Mouse (Mus musculus): ENCODE data around the gene Slc16a12. TPM values are rescaled to one million over a fixed set of nuclear protein-coding genes. Genes with fewer than 3 reads are reported as not detected.

Gene Slc16a12
- total RNA-seq, 1 experiment = 0.13 TPM

DNA sequence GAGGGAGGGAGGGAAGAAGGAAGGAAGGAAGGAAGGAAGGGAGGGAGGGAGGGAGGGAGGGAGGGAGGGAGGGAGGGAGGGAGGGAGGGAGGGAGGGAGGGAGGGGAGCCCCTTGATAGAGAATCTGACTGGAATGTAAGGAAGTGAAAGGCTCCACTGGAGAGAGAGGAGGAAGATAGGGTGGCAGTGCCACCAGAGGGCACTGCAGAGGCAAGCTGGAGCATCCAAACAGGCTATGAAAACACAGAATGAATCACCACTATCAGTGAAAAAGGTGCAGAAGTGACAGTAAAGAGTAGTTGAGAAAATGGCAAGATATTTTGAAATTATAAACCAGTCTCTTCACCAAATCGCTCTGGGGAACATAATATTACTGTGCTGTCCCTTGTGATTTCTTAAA, 62.2 kb downstream of the Slc16a12 start:
- Histone ChIP-seq H3K36me3 (ENCODE audit: control insufficient read depth, insufficient read depth, low read length, poor library complexity, severe bottlenecking) (no peaks in the 10 kb centered on the region), H3K4me3 (ENCODE audit: insufficient read depth in 1 of 2, low read depth in 1 of 2, low read length in 2 of 2, poor library complexity in 1 of 2, severe bottlenecking in 1 of 2) (no peak overlapping the region), H3K9me3 (ENCODE audit: control insufficient read depth, insufficient read depth, low read depth, low read length) (no peaks in the 10 kb centered on the region), H3K4me1 (ENCODE audit: control insufficient read depth in 2 of 2, insufficient read depth in 2 of 2, low read length in 2 of 2, poor library complexity in 1 of 2) (no peaks in the 10 kb centered on the region), H3K9ac (ENCODE audit: insufficient read depth, low read depth, low read length, poor library complexity, severe bottlenecking) (no peak overlapping the region), H3K27ac (ENCODE audit: insufficient read depth, low read depth, low read length, poor library complexity, severe bottlenecking) (no peak overlapping the region)
- TF ChIP-seq ZC3H11A (IDR thresholded peaks at IDR 0.05; ENCODE audit: borderline replicate concordance, low read depth, low read length) (0 out of 2 replicates have a peak, but pooled peaks have one; percentile 26), MAFK (IDR thresholded peaks at IDR 0.05; ENCODE audit: insufficient read depth, low read depth, low read length) (no peak)
- in situ Hi-C loops (cut with MboI; ENCODE audit: low sequenced_read_pairs in 2 of 2, unreplicated experiment in 2 of 2) = no loop called here
- DNase-seq (ENCODE audit: low read depth, low spot score) = no peak

DNA sequence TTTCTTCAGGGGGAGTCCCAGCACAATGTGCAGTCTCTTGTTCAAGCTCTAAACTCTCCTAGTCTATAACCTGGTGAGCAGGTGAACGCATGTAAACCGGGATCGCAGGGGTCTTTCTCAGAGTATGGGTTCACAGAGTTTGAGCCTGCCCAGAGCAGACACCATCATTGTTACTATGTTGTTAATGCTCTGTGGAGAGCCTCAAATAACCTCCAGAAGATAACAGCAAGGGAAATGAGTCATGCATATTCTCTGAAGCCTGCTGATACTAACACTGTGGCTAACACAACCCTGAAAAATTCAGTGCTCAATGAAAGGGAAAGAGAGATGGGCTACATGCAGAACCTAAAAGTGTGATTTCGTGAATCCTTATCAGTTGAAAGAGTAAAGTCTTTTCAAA, 68.7 kb downstream of the Slc16a12 start:
- DNase-seq (ENCODE audit: low read depth, low spot score) = no peak
- Histone ChIP-seq H3K9ac (ENCODE audit: insufficient read depth, low read depth, low read length, poor library complexity, severe bottlenecking) (no peak overlapping the region), H3K27ac (ENCODE audit: insufficient read depth, low read depth, low read length, poor library complexity, severe bottlenecking) (no peak overlapping the region), H3K4me1 (ENCODE audit: control insufficient read depth in 2 of 2, insufficient read depth in 2 of 2, low read length in 2 of 2, poor library complexity in 1 of 2) (peaks cover 0 to 2% of the 10 kb centered on the region in 2 experiments; a peak in 2 of 4 replicates), H3K4me3 (ENCODE audit: insufficient read depth in 1 of 2, low read depth in 1 of 2, low read length in 2 of 2, poor library complexity in 1 of 2, severe bottlenecking in 1 of 2) (no peak overlapping the region), H3K36me3 (ENCODE audit: control insufficient read depth, insufficient read depth, low read length, poor library complexity, severe bottlenecking) (no peaks in the 10 kb centered on the region), H3K9me3 (ENCODE audit: control insufficient read depth, insufficient read depth, low read depth, low read length) (no peaks in the 10 kb centered on the region)
- in situ Hi-C loops (cut with MboI; ENCODE audit: low sequenced_read_pairs in 2 of 2, unreplicated experiment in 2 of 2) = no loop called here
- TF ChIP-seq HCFC1 (IDR thresholded peaks at IDR 0.05; ENCODE audit: borderline replicate concordance, insufficient read depth, low read length) = no peak
- TF ChIP-seq CHD2 (IDR thresholded peaks at IDR 0.05; ENCODE audit: low read depth, low read length) = no peak
- TF ChIP-seq MAFK (IDR thresholded peaks at IDR 0.05; ENCODE audit: insufficient read depth, low read depth, low read length) = no peak
- TF ChIP-seq ZNF384 (IDR thresholded peaks at IDR 0.05; ENCODE audit: low read depth, low read length) = no peak
- TF ChIP-seq ZC3H11A (IDR thresholded peaks at IDR 0.05; ENCODE audit: borderline replicate concordance, low read depth, low read length) = no peak

DNA sequence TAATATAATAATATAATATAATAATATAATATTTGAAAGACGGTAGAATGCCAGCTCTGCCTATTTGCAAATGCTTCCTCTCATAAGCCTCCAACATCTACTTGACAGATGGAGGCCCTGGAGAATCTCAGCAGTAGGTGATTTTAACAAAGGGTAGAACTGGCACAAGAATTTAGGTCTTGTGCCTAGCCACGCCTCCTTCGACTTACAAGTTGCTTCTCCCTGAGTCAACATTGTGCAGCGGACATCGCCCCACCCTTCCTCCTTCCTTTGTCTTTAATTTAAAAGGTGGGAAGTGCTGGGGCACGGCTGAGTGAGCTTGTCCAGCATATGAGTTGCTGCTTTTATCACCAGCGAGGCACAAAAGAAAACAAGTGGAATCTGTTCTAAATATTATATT, 73.6 kb downstream of the Slc16a12 start:
- H3K9me3 ChIP-seq (ENCODE audit: control insufficient read depth, insufficient read depth, low read depth, low read length) = no peaks in the 10 kb centered on the region
- in situ Hi-C loops (cut with MboI; ENCODE audit: low sequenced_read_pairs in 2 of 2, unreplicated experiment in 2 of 2) = loop anchor here in 1 of 2 experiments (25.0 kb wide), 1 partner anchor 336 kb away; no protein-coding TSS in a partner anchor
- H3K4me3 ChIP-seq (ENCODE audit: insufficient read depth in 1 of 2, low read depth in 1 of 2, low read length in 2 of 2, poor library complexity in 1 of 2, severe bottlenecking in 1 of 2) = no peak overlapping the region
- H3K9ac ChIP-seq (ENCODE audit: insufficient read depth, low read depth, low read length, poor library complexity, severe bottlenecking) = no peak overlapping the region
- H3K36me3 ChIP-seq (ENCODE audit: control insufficient read depth, insufficient read depth, low read length, poor library complexity, severe bottlenecking) = no peaks in the 10 kb centered on the region
- no peak overlapping the region for H3K27ac ChIP-seq (ENCODE audit: insufficient read depth, low read depth, low read length, poor library complexity, severe bottlenecking)
- H3K4me1 ChIP-seq (ENCODE audit: control insufficient read depth in 2 of 2, insufficient read depth in 2 of 2, low read length in 2 of 2, poor library complexity in 1 of 2) = peaks cover 0 to 5% of the 10 kb centered on the region in 2 experiments; a peak in 3 of 4 replicates
- peak; percentile 71 for DNase-seq (ENCODE audit: low read depth, low spot score)
- TF ChIP-seq ZNF384 (IDR thresholded peaks at IDR 0.05; ENCODE audit: low read depth, low read length) (no peak), CHD2 (IDR thresholded peaks at IDR 0.05; ENCODE audit: low read depth, low read length) (no peak), ZC3H11A (IDR thresholded peaks at IDR 0.05; ENCODE audit: borderline replicate concordance, low read depth, low read length) (no peak)

DNA sequence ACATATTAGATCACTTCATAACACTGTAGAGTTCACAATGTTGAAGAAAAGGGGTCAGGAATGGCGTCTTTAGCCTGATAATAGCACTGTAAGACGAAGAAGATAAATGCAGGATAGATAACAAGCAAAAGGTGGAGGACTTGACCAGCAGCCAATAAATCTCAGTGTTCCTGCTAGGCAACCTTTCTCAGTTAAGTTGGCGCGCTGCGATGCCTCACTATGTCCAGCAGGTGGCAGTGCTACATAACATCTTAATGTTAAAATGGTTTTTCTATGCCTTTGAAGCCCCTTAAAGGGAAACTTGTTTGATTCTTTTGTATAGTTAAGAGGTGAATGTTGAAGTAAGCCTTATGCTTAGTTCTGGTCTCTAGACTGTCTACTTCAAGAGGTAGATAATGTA, 81.0 kb downstream of the Slc16a12 start:
- H3K4me1 ChIP-seq (ENCODE audit: control insufficient read depth in 2 of 2, insufficient read depth in 2 of 2, low read length in 2 of 2, poor library complexity in 1 of 2) = peaks cover 0 to 2% of the 10 kb centered on the region in 2 experiments; a peak in 1 of 4 replicates
- no peaks in the 10 kb centered on the region for H3K36me3 ChIP-seq (ENCODE audit: control insufficient read depth, insufficient read depth, low read length, poor library complexity, severe bottlenecking)
- H3K27ac ChIP-seq (ENCODE audit: insufficient read depth, low read depth, low read length, poor library complexity, severe bottlenecking) = no peak overlapping the region
- in situ Hi-C loops (cut with MboI; ENCODE audit: low sequenced_read_pairs in 2 of 2, unreplicated experiment in 2 of 2) = loop anchor here in 1 of 2 experiments (25.0 kb wide), 1 partner anchor 329 kb away; no protein-coding TSS in a partner anchor
- H3K4me3 ChIP-seq (ENCODE audit: insufficient read depth in 1 of 2, low read depth in 1 of 2, low read length in 2 of 2, poor library complexity in 1 of 2, severe bottlenecking in 1 of 2) = no peak overlapping the region
- TF ChIP-seq ZC3H11A (IDR thresholded peaks at IDR 0.05; ENCODE audit: borderline replicate concordance, low read depth, low read length) (peak; percentile 75), MAFK (IDR thresholded peaks at IDR 0.05; ENCODE audit: insufficient read depth, low read depth, low read length) (no peak)
- DNase-seq (ENCODE audit: low read depth, low spot score) = peak; percentile 59
- H3K9ac ChIP-seq (ENCODE audit: insufficient read depth, low read depth, low read length, poor library complexity, severe bottlenecking) = no peak overlapping the region
- H3K9me3 ChIP-seq (ENCODE audit: control insufficient read depth, insufficient read depth, low read depth, low read length) = no peaks in the 10 kb centered on the region

DNA sequence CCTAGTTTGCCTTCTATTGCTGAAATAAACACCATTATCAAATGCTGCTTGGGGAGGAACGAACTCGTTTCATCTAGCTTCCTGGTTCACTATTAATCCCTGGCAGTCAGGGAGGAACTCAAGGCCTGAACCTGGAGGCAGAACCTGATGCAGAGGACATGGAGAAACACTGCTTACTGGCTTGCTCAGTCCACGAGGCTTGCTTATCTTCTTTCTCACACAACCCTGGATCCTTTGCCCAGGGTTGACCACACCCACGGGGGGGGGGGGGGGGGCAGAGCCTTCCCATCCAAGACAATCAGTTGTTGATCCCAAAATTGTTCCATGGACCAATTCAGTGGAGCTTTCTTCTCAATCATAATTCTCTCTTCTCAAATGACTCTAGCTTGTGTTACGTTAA, 84.3 kb downstream of the Slc16a12 start:
- H3K27ac ChIP-seq (ENCODE audit: insufficient read depth, low read depth, low read length, poor library complexity, severe bottlenecking) = no peak overlapping the region
- in situ Hi-C loops (cut with MboI; ENCODE audit: low sequenced_read_pairs in 2 of 2, unreplicated experiment in 2 of 2) = loop anchor here in 1 of 2 experiments (25.0 kb wide), 1 partner anchor 325 kb away; no protein-coding TSS in a partner anchor
- H3K9me3 ChIP-seq (ENCODE audit: control insufficient read depth, insufficient read depth, low read depth, low read length) = no peaks in the 10 kb centered on the region
- H3K36me3 ChIP-seq (ENCODE audit: control insufficient read depth, insufficient read depth, low read length, poor library complexity, severe bottlenecking) = no peaks in the 10 kb centered on the region
- H3K4me3 ChIP-seq (ENCODE audit: insufficient read depth in 1 of 2, low read depth in 1 of 2, low read length in 2 of 2, poor library complexity in 1 of 2, severe bottlenecking in 1 of 2) = 0 out of 4 replicates have a peak overlapping the region, but pooled peaks of 1 of the 2 experiments have one; percentile 44
- no peak overlapping the region for H3K9ac ChIP-seq (ENCODE audit: insufficient read depth, low read depth, low read length, poor library complexity, severe bottlenecking)
- H3K4me1 ChIP-seq (ENCODE audit: control insufficient read depth in 2 of 2, insufficient read depth in 2 of 2, low read length in 2 of 2, poor library complexity in 1 of 2) = peaks cover 0 to 2% of the 10 kb centered on the region in 2 experiments; a peak in 1 of 4 replicates
- TF ChIP-seq HCFC1 (IDR thresholded peaks at IDR 0.05; ENCODE audit: borderline replicate concordance, insufficient read depth, low read length) = no peak
- DNase-seq (ENCODE audit: low read depth, low spot score) = no peak

Data from ES-E14 (cell line).